Mouse (Mus musculus) cerebellum, postnatal 36 days (tissue): ENCODE data around the gene Nckap5l.
A peak's percentile ranks its signal among the peaks of the same experiment; 100 is the strongest.

ENCODE experiments used
- DNase-seq, 2 experiments: peaks; one replicate each; pipeline ENCODE4 v3.0.0; 2021 to 2022; ENCODE audit warnings: mixed read lengths in 2 of 2

Nckap5l gene

DNA sequence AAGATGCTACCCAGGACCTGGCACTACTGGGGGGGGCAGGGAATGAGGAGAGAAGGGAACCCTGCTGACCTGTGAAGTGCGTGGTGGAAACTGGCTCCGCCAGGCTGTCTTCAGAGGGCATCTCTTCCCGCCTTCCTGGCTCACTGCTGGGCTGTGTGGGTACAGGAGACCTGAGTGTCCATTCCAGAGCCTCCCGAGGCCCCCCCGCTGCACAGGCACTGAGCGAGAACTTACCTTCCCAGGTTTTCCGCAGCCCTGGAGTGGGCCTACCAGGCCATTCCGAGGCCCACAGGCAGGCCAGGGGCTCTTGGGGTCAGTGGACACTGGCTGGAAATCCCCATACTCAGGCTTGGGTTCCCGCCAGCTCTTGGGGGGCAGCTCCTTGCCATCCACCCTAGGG is 33.7 kb downstream of the Nckap5l start:
- DNase-seq: no peak

DNA sequence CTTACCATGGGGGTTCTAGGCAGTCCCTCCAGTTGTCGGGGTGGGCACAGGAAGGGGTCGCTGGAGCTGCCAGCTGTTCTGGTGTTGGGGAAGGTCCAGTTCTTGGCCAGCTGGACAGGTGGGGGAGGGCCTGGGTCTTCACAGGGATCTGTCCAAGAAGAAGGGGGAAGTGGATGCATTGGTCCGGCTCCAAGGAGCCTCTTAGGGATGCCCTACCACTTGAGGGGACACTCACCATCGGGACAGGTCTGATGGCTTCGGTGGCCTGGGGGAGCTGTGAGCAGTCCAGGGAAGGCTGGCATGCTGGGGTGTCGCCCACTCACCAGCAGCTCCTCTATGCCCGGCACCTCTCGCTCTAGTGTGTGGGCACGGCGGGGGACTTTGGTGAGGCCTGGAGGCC is 34.4 kb downstream of the Nckap5l start:
- no peak for DNase-seq

DNA sequence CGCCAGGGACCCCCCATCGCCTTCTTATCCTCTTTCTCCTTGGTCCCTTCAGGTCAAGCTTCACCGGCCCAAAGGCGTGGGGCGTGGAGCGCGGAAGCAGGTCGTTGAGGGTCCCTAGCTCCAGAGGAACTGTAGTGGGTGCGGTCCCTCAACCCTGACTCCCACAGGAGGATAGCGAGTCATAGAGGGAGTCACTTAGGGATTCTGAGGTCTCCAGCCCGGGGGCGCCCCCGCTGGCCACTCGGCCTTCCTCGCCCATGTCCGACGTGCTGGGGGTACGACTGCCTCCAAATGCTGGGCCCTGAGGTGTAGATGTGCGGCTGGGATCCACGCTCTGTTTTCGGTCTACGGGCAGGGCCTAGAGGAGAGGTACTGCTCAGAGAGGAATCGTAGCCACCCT is 35.0 kb downstream of the Nckap5l start:
- no peak for DNase-seq

DNA sequence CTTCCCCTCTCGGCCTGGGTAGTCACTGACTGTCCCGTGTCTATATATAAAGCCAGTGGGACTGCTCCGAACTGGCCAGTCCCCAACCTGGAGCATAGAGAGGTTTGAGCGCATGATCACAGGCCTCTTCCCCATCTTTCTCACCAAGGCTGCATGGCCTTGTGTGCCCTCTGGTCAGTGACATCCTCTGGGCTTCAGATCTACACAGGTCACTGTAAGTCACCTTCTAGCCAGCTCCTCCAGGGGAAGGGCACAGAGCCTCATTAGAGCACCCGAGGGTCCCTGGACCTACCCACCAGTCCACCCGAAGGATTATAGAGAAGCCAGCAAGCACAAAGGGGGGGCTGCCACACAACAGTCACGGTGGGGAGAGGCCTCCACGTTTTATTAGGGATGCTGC is 35.9 kb downstream of the Nckap5l start:
- no peak for DNase-seq

DNA sequence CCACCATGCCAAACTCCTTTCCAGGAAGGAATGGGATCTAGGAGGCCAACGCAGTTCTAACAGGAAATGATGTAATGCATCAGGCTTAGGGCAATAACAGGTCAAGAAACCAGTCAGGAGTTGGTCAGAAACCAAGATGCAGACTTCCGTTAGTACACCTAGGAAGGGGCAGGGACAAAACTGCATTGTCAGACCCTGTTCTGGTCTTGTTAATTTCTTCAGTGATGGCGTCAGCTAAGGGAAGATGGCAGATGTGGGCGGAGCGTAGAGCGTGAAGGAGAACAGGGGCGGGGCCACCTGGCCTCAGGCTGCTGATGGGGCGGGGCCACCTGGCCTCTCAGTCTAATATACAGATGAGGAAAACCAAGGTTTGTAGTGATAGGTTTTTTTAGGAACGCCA is 36.4 kb downstream of the Nckap5l start:
- DNase-seq: no peak

DNA sequence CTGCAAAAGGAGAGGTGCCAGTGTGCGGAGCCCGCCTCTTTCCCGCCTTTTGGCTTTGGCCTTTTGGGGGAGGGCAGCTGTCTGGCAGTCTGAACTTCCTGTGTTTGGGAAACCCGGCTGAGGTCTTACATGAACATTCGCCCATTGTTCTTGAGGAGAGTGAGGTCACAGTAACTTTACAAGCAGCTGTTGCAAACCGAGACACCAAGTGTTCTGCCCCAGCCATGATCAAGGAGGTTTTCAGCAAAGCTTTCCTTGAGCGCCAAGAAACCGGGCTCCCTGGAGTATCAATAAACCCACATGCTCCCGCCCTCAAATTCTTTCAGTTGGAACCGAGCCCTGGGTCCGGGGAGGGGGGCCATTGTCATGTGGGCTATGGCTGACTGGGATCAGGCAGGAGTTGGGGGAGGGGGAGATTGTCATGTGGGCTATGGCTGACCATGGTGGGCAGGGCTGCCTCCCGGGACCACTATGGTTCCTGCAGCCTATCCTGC is 37.0 kb downstream of the Nckap5l start:
- no peak for DNase-seq

DNA sequence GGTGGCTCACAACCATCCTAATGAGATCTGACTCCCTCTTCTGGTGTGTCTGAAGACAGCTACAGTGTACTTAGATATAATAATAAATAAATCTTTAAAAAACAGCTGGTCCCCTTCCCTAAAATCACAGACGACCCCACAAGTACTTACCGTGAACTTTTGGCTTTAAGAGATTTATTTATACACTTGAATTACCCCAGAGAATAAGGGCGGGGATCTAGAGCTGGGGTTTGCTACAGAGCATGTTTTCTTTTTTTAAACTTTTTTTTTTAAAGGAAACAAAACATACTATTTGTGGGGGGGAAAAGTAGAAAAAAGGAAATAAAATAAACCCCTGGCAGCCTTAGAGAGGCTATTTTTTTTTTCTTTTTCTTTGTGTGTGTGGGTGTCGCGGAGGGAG is 37.4 kb downstream of the Nckap5l start:
- DNase-seq: no peak

DNA sequence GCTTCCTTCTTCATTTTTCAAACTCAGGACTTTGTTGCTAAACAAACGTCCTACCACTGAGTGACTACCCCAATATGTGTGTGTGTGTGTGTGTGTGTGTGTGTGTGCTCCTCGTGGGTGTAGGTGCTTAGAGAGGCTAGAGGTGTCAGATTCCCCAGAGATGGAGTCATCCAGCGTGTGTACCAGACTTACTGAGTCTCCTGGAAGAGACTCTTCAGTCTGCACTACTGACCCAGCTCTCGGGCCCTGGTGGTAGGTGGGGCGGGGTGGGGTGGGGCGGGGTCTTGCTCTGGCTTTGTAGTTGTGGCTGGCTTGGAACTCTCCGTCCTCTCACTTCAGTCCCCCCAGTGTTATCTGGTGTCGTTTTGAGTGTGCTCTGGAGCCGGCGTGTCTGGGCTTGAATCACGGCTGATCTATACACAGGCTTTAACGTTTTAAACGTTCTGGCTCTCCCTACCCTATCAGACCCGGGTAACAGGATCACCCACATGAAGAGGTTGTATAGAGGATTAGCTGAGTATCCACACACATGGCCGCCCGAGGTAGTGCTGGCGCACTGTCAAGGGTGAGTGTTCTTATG is 39.8 kb downstream of the Nckap5l start:
- no peak for DNase-seq

DNA sequence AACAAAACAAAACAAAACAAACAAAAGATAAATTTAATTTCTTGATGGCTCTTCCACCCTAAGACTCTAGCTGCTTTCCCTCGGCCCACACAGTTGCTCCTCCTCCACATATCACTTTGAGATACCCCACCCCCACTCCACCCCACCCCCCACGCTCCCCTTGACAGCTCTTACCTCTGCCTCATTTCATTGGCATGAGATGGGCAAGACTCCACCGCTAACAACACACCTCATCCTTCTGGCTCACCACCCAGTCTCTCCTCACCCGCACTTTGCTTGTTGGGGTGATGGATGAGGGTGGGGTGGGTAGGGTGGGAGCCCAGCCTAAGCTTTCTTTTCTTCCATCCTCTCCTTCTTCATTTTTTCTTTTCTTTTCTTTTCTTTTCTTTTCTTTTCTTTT is 40.6 kb downstream of the Nckap5l start:
- no peak for DNase-seq

DNA sequence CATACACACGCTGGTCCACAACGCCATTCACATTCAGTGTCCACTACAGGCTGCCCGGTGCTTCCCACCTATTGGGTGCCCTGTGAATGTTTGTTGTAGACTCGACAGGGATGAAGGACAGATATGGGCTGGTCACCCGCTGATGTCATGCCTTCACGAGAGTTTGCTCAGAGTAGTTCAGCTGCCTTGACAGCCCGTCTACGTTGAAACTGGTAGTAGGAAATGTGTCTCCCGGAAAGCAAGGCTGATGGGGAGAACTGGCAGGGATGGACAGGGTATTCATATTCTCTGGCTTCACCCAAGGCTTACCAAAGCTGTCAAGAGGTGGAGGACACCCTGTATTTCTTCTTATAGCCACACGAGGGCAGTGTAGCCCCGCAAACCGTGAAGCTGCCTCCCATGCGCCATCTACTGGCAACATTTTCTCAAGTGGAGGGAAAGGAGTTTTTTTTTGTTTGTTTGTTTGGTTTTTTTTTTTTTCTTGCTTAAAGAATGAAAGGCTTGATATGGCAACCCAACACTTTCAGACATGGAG is 41.1 kb downstream of the Nckap5l start:
- peak; percentile 71 to 89 for DNase-seq

DNA sequence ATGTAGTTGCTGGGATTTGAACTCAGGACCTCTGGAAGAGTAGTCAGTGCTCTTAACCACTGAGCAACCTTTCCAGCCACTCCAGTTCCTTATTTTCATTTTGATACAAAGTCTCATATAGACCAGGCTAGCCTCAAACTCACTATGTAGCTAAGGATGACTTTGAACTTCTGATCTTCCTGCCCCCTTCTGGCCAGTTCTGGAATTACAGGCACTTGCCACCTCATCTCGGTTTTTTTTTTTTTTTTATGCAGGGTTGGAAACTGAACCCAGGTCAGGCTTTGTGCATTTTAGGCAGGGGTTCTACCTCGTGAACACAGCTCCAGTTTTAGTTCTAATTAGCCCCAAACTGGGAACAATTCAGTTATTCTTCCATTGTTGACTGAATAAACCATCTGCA is 41.8 kb downstream of the Nckap5l start:
- peak; percentile 71 to 75 for DNase-seq

DNA sequence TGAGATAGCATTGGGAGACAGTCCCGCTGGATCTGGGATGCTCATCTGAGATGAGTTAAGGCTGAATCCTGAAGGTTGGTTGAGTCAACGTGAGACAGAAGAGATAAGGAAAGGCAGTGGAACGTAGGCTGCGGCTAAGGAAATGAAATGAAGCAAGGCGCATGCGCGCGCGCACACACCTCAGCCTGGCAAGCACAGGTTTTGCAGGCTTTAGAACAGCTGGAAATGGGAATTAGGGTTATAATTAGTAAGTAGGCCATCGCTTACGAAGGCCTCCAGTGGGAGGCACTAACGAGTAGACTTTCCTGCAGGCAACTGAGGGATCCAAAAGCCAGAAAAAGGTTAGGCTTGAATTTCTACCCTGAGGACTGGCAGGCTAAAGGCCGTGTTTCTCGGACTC is 45.8 kb downstream of the Nckap5l start:
- DNase-seq: no peak

DNA sequence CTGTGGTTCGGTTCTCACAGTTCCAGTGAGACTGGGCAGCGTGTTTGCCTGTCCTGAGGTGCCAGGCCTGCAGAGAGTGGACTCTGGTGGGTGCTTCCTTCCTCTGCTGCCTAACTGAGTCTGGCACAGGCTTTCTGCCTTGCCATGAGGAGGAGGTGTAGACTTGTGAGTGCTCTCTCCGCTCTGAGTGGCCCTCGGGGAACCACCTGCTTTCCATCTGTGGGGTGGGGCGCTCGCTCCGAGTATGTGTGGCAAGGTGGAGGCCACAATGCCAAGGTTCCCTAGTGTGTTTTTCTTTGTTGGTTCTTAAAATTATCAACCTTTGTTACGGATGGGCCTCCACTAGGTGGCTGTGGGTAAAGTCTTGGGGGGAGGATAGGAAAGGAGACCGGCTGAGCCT is 48.7 kb downstream of the Nckap5l start:
- no peak for DNase-seq

DNA sequence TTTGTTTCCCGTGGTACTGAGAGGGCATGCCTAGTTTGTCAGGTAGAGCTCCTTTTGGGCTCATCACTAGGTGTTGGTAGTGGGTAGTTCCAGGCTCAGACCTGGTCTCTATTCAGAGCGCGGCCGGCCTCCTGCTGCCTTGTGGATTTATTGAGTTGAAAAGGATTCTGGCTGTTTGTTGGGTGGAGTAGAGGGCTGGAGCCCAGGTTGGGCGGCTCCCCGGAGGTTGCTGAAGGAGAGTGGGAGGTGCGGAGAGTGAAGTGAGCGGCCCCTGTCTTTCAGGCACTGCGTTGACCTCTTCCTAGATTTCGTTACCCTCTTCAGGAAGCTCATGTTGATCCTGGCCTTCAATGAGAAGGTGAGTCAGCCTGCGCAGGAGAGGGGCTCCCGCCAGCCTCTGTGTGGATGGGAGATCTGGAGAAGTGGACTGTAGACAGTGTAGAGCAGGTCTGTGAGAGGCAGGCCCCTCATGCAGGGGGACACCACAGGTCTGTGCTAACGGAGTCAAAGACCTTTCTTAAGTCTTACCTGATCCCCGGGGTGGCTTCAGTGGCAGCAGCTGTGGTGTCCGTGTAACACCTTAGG is 50.5 kb downstream of the Nckap5l start:
- no peak for DNase-seq

DNA sequence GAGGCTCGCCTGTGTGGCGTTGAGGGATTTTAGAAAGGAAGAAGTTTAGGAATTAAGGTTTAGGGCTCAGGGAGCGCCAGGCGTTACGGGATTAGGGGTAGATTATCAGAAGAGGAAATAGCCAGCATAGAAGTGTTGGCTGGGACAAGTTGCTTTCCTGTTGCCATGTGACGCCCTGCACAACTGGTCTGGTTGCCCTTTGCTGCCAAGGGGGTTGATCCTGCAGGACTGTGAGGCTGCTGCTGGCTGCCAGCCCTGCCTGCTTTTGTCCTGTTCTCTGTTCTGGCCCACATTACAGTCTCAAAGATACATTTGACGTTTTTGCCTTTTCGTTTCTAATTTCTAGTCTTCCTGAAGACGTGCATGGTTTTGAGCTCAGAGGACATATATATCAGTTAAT is 52.4 kb downstream of the Nckap5l start:
- no peak for DNase-seq

DNA sequence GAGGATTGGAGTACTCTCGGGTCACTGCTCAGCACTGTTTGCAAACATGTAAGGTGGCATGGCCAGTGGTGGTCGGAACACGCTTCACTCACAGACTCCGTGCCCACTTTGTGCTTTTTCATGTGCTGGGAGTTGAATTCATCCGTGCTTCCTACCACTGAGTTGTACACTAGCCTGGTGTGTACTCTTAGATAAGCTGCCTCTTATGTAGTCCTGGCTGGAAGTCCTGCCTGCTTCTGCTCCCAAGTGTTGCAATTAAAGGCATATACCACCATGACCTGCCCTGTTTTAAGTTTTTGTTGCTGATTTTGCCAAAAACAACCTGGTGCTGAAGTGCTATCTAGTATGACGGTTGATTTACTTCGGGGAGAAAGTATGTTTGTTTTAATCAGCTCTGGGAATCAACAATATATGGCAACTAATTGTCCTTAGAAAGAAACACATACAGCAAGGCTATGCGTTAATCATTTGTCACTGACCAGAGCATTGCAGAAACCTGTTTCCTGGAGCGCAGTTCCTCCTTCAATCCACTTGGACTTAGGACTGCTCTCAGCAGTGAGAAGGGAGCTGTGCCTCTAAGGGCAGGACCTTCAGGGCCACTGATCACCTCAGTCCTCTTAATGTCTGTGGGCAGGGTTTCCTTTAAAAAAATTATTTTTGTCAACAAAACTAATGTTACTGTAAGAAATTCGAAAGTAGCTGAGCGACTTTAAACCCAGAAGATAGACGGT is 54.2 kb downstream of the Nckap5l start:
- no peak for DNase-seq

DNA sequence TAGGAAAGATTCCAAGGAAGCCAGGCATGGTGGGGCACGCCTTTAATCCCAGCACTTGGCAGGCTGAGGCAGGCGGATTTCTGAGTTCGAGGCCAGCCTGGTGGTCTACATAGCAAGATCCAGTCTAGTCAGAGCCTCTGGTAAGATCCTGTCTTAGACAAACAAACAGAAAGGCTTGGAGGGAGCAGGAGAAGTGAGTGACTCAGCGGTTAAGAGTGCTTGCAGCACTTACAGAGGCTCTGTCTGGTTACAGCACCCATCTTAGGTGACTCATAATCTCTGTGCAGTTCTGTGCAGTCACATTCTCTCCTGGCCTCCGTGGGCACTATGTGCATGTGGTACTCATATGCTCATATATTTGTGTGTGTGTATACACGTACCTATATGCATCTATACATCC is 56.9 kb downstream of the Nckap5l start:
- DNase-seq: no peak

DNA sequence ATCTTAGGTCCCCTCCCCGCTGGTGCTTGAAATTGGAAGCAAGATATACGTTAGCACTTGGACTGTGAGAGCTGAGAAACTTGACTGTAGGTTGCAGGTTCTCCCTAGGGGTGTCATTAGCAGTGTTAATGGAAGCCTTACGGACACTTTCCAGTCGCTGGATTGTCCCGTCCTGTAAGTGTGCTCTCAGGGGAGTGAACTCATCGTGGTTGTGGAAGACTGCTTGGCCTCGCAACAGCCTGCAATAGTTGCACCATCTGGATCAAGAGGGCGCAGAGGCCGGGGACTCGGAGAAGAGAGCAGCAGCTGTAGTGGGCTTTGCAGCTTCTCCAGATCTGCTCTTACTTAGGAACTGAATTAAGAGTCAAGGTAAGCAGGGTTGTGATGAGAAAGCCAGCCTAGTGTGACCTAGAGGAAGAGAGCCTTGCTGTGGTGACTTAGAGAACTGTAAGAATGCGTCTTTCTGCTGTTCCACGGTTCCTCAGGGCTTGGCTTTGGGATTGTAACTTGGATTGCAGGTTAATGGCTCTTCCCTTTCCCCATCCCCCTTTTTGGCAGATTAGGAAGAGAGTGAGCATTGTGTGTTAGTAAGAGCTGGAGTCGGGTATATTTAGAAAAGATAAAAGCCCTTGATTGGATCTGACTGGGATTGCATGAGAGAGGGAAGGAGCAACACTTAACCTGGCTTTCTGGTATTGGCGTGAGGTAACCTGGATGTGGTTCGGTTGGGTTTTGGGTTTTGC is 57.9 kb downstream of the Nckap5l start:
- no peak for DNase-seq

DNA sequence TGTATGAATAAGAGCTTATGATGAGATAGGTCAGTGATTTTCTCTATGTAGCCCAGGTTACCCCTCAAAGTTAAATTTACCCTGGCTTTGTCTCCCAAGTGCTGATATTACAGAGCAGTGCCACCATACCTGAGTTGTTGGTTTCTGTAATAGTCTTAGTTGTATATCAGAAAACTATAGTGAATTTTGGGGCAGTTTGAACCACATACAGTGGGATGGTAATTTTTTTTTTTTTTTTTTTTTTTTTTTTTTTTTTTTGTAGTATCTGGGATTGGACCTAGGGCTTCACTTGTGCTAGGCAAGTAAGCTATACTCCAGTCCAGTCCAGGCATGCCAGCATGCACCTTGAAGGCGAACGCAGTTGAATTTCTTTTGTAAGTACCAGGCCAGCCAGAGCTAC is 59.9 kb downstream of the Nckap5l start:
- no peak for DNase-seq

DNA sequence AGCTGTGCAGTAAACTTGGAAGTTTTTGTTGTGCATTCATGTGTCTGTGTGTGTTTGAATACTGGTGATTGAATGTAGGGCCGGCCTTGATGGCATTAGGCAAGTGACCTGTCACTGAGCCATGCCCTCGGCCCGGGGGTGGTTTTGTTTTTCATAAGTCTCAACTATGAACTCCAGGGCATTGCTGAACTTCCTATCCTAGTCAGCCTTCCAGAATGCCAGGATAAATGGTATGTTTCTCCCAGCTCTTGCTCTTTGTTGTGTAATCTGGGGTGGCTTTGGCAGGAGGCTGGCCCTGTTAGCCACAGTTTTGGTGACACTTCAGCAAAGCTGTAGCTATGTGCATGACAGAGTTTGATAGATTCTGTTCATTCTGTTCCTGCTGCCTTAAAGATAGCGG is 60.7 kb downstream of the Nckap5l start:
- DNase-seq: no peak

DNA sequence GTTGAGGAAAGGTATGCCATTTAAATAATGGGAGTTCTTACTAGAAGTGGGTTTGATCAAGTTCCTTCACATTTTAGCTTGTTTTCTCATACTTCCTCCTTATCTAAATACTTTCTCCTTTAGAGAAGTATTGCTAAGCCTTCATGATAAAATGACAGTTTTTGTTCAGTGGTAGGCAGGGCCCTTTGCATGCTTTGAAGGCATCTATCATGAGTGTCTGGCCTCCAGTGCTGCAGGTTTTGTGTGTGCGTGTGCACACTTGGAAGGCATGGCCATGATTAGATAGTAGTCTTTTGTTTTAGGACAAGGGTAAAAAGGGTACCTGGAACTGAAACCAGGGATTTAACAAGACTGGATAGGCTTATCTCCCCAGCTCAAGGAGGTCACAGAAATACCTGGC is 61.1 kb downstream of the Nckap5l start:
- DNase-seq: no peak

DNA sequence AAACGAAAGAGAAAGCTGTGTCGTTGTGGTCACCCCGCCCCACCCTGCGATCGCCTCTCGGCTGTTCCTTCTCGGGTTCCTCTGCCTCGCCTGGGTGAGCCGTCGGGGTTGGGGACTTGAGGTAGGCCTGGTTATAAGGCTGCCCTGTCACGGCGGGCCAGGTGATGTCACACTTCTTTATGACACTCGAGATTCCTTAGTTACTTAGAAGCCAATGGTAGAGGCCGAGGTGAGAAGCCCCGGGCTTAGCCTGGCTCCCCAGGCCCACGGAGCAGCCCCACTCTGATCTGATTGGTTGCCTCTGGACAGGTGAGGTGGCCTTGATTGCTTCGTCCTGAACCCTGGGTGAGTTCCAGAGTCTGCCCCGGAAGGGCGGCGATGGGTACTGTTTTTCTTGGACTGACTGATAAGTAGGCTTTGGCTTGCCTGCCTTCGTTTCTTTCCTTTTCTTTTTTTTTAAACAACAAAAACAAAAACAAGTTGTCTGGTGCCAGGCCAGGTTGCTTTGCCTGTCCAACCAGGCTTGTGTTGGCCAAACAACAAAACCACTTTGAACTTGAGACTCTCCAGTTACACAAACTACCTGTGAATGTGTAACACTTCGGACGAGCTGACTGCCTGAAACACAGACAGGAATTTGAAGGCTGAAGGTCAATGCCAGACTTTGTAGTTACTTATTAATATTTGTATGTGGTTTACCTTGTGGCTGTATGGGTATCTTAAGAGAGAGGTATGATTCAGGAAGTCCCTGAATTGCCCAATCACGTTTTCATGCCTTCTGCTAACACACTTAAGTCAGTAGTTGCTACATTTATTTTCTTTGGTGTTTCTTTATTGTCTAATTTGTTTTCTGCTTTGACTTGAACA is 63.9 kb downstream of the Nckap5l start:
- peak in 1 of 2 experiments; percentile 54 for DNase-seq
